Mouse (Mus musculus) spleen, adult 2 months (tissue): ENCODE measurements around the gene Mul1. TPM values are rescaled to one million over a fixed set of nuclear protein-coding genes. Genes with fewer than 3 reads are reported as not detected.

Experiments
- DNase-seq, 2 experiments: peaks; one replicate each; pipeline versions ENCODE4 v3.0.0 to v3.0.0-alpha.2; 2012 to 2021; ENCODE audit warnings: low spot score in 2 of 2, low read depth in 1 of 2
- H3K27ac ChIP-seq: fragments of 200-500 bp; 2 replicates; pipeline ENCODE4 v1.5.1; 2012; ENCODE audit warnings: low read length, inconsistent platforms; ENCODE audit not compliant: insufficient read depth
- H3K27me3 ChIP-seq: fragments of 200-500 bp; 2 replicates; pipeline ENCODE4 v1.6.1; 2012; ENCODE audit warnings: mild to moderate bottlenecking, moderate library complexity, low read length, inconsistent platforms; ENCODE audit not compliant: control insufficient read depth, insufficient read depth
- H3K36me3 ChIP-seq: fragments of 200-500 bp; 2 replicates; pipeline ENCODE4 v1.6.1; 2012; ENCODE audit warnings: mild to moderate bottlenecking, low read length, inconsistent platforms; ENCODE audit not compliant: control insufficient read depth, insufficient read depth
- H3K4me1 ChIP-seq: fragments of 200-500 bp; 2 replicates; pipeline ENCODE4 v1.6.1; 2011; ENCODE audit warnings: inconsistent platforms; ENCODE audit not compliant: control insufficient read depth, insufficient read depth, insufficient read length
- H3K4me3 ChIP-seq: fragments of 200-500 bp; 2 replicates; pipeline ENCODE4 v1.5.1; 2011; ENCODE audit warnings: mild to moderate bottlenecking, inconsistent platforms; ENCODE audit not compliant: insufficient read depth, insufficient read length; ENCODE audit errors: extremely low read depth
- CTCF ChIP-seq: fragments of 200-500 bp; IDR thresholded peaks from 2 replicates; pipeline ENCODE4 v1.5.1; 2011; ENCODE audit warnings: mild to moderate bottlenecking, inconsistent platforms; ENCODE audit not compliant: insufficient read depth, insufficient read length, insufficient replicate concordance; ENCODE audit errors: extremely low read depth
- POLR2A ChIP-seq: fragments of 200-500 bp; IDR thresholded peaks from 2 replicates; pipeline ENCODE4 v1.6.1; 2011; ENCODE audit warnings: low read depth, low read length, inconsistent platforms
- WGBS: fragments of 180-500 bp; shearing (Covaris S2); methylation state at CpG from one replicate; pipeline ENCODE4 v1.1.7; 2018; 5-methylcytosine and 5-hydroxymethylcytosine counted together
- polyA plus RNA-seq: library from polyadenylated mRNA; depleted of rRNA; stranded (reverse); fragments of >200 nt; gene quantifications from 2 replicates; pipeline ENCODE4 v1.2.3, GENCODE M21; 2012; rRNA removed

Gene Mul1
- polyA plus RNA-seq, 1 experiment, result 7.8 TPM

DNA sequence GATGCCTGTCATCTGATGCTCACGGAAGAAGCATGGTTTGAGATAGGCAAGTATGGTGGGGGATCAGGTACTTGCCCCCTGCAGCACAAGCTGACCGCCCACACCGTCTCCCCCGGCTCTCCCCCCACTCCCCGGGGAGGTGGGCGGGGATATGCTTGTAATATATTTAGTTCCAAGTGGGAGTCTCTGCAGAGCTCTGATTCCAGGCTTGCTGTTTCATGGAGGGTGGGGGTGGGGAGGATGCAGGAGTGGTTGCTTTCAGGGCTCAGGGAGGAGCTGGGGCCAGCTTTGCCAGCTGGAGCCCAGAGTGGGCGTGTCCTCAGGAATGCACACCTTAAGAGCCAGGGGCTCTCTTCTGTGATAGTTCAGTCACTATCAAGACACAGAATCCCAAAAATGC, 34.6 kb downstream of the Mul1 start:
- TF ChIP-seq CTCF, result no peak
- no peak for TF ChIP-seq POLR2A
- H3K27ac ChIP-seq, result no peak overlapping the region
- no peaks in the 10 kb centered on the region for H3K27me3 ChIP-seq
- DNase-seq, result no peak
- WGBS, result 26% methylated on average over 7 of the region's 7 CpGs
- no peaks in the 10 kb centered on the region for H3K36me3 ChIP-seq
- H3K4me3 ChIP-seq, result no peak overlapping the region
- peaks cover 7% of the 10 kb centered on the region for H3K4me1 ChIP-seq

GRCm38 (mm10) chr4:138471241-138471640, 36.8 kb downstream of the Mul1 start:
- H3K27me3 ChIP-seq, result no peaks in the 10 kb centered on the region
- no peak overlapping the region for H3K4me3 ChIP-seq
- H3K27ac ChIP-seq, result no peak overlapping the region
- DNase-seq, result no peak
- no peaks in the 10 kb centered on the region for H3K36me3 ChIP-seq
- TF ChIP-seq CTCF, result no peak
- no peak for TF ChIP-seq POLR2A
- no peaks in the 10 kb centered on the region for H3K4me1 ChIP-seq
- 62% methylated on average over 7 of the region's 7 CpGs for WGBS

DNA sequence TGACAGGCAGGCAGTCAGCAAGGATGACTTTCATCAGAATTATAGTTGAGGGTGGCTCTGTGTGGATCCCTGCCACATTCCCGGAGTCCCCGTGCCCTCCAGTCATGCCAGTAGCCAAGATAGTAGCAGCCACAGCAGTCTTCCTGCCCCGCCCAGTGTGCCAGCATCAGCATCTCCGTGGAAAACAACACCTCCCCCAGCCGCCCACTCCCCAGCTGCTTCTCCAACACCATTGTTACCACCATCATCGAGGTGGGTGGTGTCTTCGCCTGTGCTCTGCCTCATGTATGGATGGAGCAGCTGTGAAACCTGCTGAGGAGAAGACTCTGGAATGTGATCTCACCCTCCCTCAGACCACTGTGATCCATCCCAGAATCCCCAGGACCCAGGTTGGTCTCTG, 45.1 kb downstream of the Mul1 start:
- no peaks in the 10 kb centered on the region for H3K36me3 ChIP-seq
- H3K4me3 ChIP-seq, result no peak overlapping the region
- H3K27ac ChIP-seq, result no peak overlapping the region
- DNase-seq, result no peak
- TF ChIP-seq POLR2A, result no peak
- TF ChIP-seq CTCF, result no peak
- no peaks in the 10 kb centered on the region for H3K27me3 ChIP-seq
- 76% methylated on average over 7 of the region's 7 CpGs for WGBS
- H3K4me1 ChIP-seq, result no peaks in the 10 kb centered on the region

- H3K27ac ChIP-seq, result no peak overlapping the region
- TF ChIP-seq CTCF (no peak), POLR2A (no peak)
- H3K27me3 ChIP-seq, result no peaks in the 10 kb centered on the region
- no peaks in the 10 kb centered on the region for H3K36me3 ChIP-seq
- no peak overlapping the region for H3K4me3 ChIP-seq
- 19% methylated on average over 9 of the region's 9 CpGs for WGBS
- H3K4me1 ChIP-seq, result no peaks in the 10 kb centered on the region
- DNase-seq, result no peak
Observed at GRCm38 (mm10) chr4:138480962-138481361, 46.5 kb downstream of the Mul1 start.

GRCm38 (mm10) chr4:138482721-138483120, 48.2 kb downstream of the Mul1 start:
- H3K36me3 ChIP-seq, result no peaks in the 10 kb centered on the region
- no peaks in the 10 kb centered on the region for H3K27me3 ChIP-seq
- no peak overlapping the region for H3K27ac ChIP-seq
- H3K4me3 ChIP-seq, result no peak overlapping the region
- no peaks in the 10 kb centered on the region for H3K4me1 ChIP-seq
- no peak for DNase-seq
- 27% methylated on average over 8 of the region's 8 CpGs for WGBS
- no peak for TF ChIP-seq CTCF
- TF ChIP-seq POLR2A, result no peak

DNA sequence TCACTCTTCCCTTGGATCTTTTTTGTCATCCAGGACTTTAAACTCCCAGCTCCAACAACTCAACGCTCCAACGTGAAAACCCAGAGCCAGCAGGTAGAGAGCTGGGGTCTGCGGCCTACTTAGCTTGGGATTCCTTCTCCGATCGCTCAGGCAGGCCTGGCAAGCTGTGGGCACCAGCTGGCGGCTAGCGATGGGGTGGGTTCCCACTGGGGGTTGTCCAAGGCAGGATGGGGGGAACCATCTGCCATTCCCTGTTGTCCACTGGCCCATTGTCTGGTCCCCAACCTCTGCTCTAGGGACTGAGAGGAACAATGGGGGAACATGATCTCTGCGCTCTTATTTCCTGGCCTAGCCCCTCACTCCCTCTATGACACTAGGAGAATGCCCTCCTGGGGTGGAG, 53.8 kb downstream of the Mul1 start:
- Histone ChIP-seq H3K27ac (no peak overlapping the region), H3K27me3 (no peaks in the 10 kb centered on the region), H3K4me3 (no peak overlapping the region), H3K36me3 (no peaks in the 10 kb centered on the region), H3K4me1 (no peaks in the 10 kb centered on the region)
- 74% methylated on average over 8 of the region's 8 CpGs for WGBS
- DNase-seq, result no peak
- no peak for TF ChIP-seq POLR2A
- TF ChIP-seq CTCF, result no peak

GRCm38 (mm10) chr4:138491088-138491487, 56.6 kb downstream of the Mul1 start:
- no peaks in the 10 kb centered on the region; the same call in 1 of the 2 replicates for H3K27me3 ChIP-seq

More at GRCm38 (mm10) chr4:138491088-138491487, 56.6 kb downstream of the Mul1 start:
- Histone ChIP-seq H3K27ac (no peak overlapping the region), H3K4me1 (no peaks in the 10 kb centered on the region), H3K4me3 (no peak overlapping the region), H3K36me3 (no peaks in the 10 kb centered on the region)
- TF ChIP-seq CTCF (no peak), POLR2A (no peak)
- no peak for DNase-seq
- 83% methylated on average over 4 of the region's 4 CpGs for WGBS

Other genes starting within 250 kb of the Mul1 start
- gene Hp1bp3, start 218.4 kb upstream of the Mul1 start, polyA plus RNA-seq, result 33.5 and 34.2 TPM in 2 replicates
- gene Sh2d5, start 184.3 kb upstream of the Mul1 start, polyA plus RNA-seq, result 1.4 and 1.5 TPM in 2 replicates
- 0.28 and 0.38 TPM in 2 replicates for gene Kif17, start 184.2 kb upstream of the Mul1 start, polyA plus RNA-seq
- 106 and 138 TPM in 2 replicates for gene Ddost, start 129.9 kb upstream of the Mul1 start, polyA plus RNA-seq
- gene Pink1, start 108.4 kb upstream of the Mul1 start, polyA plus RNA-seq, result 48.1 and 52.7 TPM in 2 replicates
- gene Cda, start 66.7 kb upstream of the Mul1 start, polyA plus RNA-seq, result 0.33 TPM in 1 of 2 replicates, not detected in the other
- gene Fam43b, start 38.1 kb upstream of the Mul1 start, polyA plus RNA-seq, result 0.06 and 0.13 TPM in 2 replicates
- gene Camk2n1, start 19.6 kb downstream of the Mul1 start, polyA plus RNA-seq, result 9.2 and 14.4 TPM in 2 replicates
- gene Vwa5b1, start 201.2 kb downstream of the Mul1 start, polyA plus RNA-seq, result not detected in 2 replicates